ENCODE assay signal across 8 mouse cellular contexts in genomic region chr6:87496143-87496542, GRCm38 (mm10). TPM values are rescaled to one million over a fixed set of nuclear protein-coding genes. Genes with fewer than 3 reads are reported as not detected.
DNase-seq lines count a peak whose midpoint lies in the region; ATAC-seq and TF ChIP-seq lines count a peak whose summit lies in the region.

No protein-coding gene starts in this region.

- intact Hi-C loops in left cerebral cortex, adult 2 months (cut with DNase I), result no loop called here
- intact Hi-C loops in left cerebral cortex, postnatal 36 days (cut with DNase I), result no loop called here

- no peaks in the 10 kb centered on the region for H3K36me3 ChIP-seq in heart, embryonic 13.5 days
- H3K36me3 ChIP-seq in limb, embryonic 10.5 days, result no peaks in the 10 kb centered on the region
- H3K36me3 ChIP-seq in forebrain, embryonic 11.5 days (ENCODE audit: control insufficient read depth, insufficient read depth, low read length), result no peaks in the 10 kb centered on the region
- no peaks in the 10 kb centered on the region for H3K36me3 ChIP-seq in forebrain, embryonic 14.5 days (ENCODE audit: control insufficient read depth, insufficient read depth, low read length)

- DNase-seq in left cerebral cortex, adult 2 months (ENCODE audit: extremely low spot score in 1 of 2, low spot score in 2 of 2), result no peak
- DNase-seq in left cerebral cortex, postnatal 36 days (ENCODE audit: low spot score in 2 of 2), result no peak
- DNase-seq in limb, embryonic 10.5 days (ENCODE audit: low spot score), result no peak
- DNase-seq in forebrain, embryonic 11.5 days (ENCODE audit: low spot score), result no peak
- DNase-seq in forebrain, embryonic 14.5 days (ENCODE audit: low spot score), result no peak
- no peak for DNase-seq in left cerebral cortex, adult 9 months (ENCODE audit: low spot score in 2 of 2)

- peak overlapping the region; percentile 49 for H3K4me2 ChIP-seq in heart, embryonic 13.5 days
- no peak overlapping the region for H3K4me2 ChIP-seq in forebrain, embryonic 11.5 days (ENCODE audit: low read depth, low read length, severe bottlenecking)
- H3K4me2 ChIP-seq in forebrain, embryonic 14.5 days (ENCODE audit: low read length), result no peak overlapping the region

- H3K27me3 ChIP-seq in heart, embryonic 13.5 days (replicated peaks), result peaks cover 21% of the 10 kb centered on the region
- no peaks in the 10 kb centered on the region for H3K27me3 ChIP-seq in limb, embryonic 10.5 days (ENCODE audit: low read depth, poor library complexity, severe bottlenecking)
- no peaks in the 10 kb centered on the region for H3K27me3 ChIP-seq in forebrain, embryonic 11.5 days (ENCODE audit: control insufficient read depth, insufficient read depth, low read length)
- no peaks in the 10 kb centered on the region for H3K27me3 ChIP-seq in forebrain, embryonic 14.5 days (replicated peaks; ENCODE audit: control insufficient read depth, insufficient read depth, low read length)

- peak overlapping the region; percentile 38; the same call in 1 of the 2 replicates for H3K9ac ChIP-seq in heart, embryonic 13.5 days
- H3K9ac ChIP-seq in forebrain, embryonic 11.5 days (ENCODE audit: low read length), result no peak overlapping the region
- no peak overlapping the region for H3K9ac ChIP-seq in forebrain, embryonic 14.5 days (ENCODE audit: low read length)

- H3K27ac ChIP-seq in left cerebral cortex, adult 2 months, result peak overlapping the region; percentile 57; the same call in 1 of the 2 replicates
- H3K27ac ChIP-seq in heart, embryonic 13.5 days (replicated peaks), result peak overlapping the region; percentile 58
- H3K27ac ChIP-seq in limb, embryonic 10.5 days, result peak overlapping the region; percentile 54
- no peak overlapping the region for H3K27ac ChIP-seq in forebrain, embryonic 11.5 days (ENCODE audit: low read depth, low read length)
- H3K27ac ChIP-seq in forebrain, embryonic 14.5 days (ENCODE audit: low read depth, low read length), result no peak overlapping the region

- TF ChIP-seq CTCF in left cerebral cortex, adult 2 months (IDR thresholded peaks at IDR 0.05), result no peak

- ATAC-seq in heart, embryonic 13.5 days (ENCODE audit: extremely low read depth, insufficient number of reproducible peaks, low FRiP score, low TSS enrichment), result no peak
- ATAC-seq in monocyte, adult 5-6 weeks (replicated peaks; ENCODE audit: insufficient number of reproducible peaks, low FRiP score, low TSS enrichment, poor library complexity, severe bottlenecking), result peak; percentile 66
- no peak for ATAC-seq in forebrain, embryonic 11.5 days (replicated peaks; ENCODE audit: low FRiP score)
- no peak for ATAC-seq in forebrain, embryonic 14.5 days

- peaks cover 5% of the 10 kb centered on the region for H3K4me1 ChIP-seq in heart, embryonic 13.5 days
- H3K4me1 ChIP-seq in limb, embryonic 10.5 days, result peaks cover 34% of the 10 kb centered on the region
- no peaks in the 10 kb centered on the region for H3K4me1 ChIP-seq in forebrain, embryonic 11.5 days (replicated peaks; ENCODE audit: control insufficient read depth, insufficient read depth, low read length)
- H3K4me1 ChIP-seq in forebrain, embryonic 14.5 days (ENCODE audit: control insufficient read depth, insufficient read depth, low read length), result no peaks in the 10 kb centered on the region

- H3K9me3 ChIP-seq in heart, embryonic 13.5 days, result no peaks in the 10 kb centered on the region
- H3K9me3 ChIP-seq in limb, embryonic 10.5 days (replicated peaks), result no peaks in the 10 kb centered on the region
- no peaks in the 10 kb centered on the region for H3K9me3 ChIP-seq in forebrain, embryonic 11.5 days (ENCODE audit: control insufficient read depth, low read length)
- H3K9me3 ChIP-seq in forebrain, embryonic 14.5 days (replicated peaks; ENCODE audit: control insufficient read depth, low read length), result no peaks in the 10 kb centered on the region

- peak overlapping the region; percentile 17; the same call in 1 of the 2 replicates for H3K4me3 ChIP-seq in left cerebral cortex, adult 2 months
- H3K4me3 ChIP-seq in heart, embryonic 13.5 days, result peak overlapping the region; percentile 34
- 0 out of 2 replicates have a peak overlapping the region, but pooled peaks have one; percentile 3 for H3K4me3 ChIP-seq in limb, embryonic 10.5 days
- H3K4me3 ChIP-seq in forebrain, embryonic 11.5 days (ENCODE audit: low read depth, low read length), result no peak overlapping the region
- no peak overlapping the region for H3K4me3 ChIP-seq in forebrain, embryonic 14.5 days (ENCODE audit: low read depth, low read length)

- WGBS in heart, embryonic 13.5 days, result 51% methylated on average over 9 of the region's 9 CpGs
- WGBS in limb, embryonic 10.5 days, result 78% methylated on average over 9 of the region's 9 CpGs
- WGBS in forebrain, embryonic 11.5 days, result 88% methylated on average over 9 of the region's 9 CpGs
- WGBS in forebrain, embryonic 14.5 days, result 85% methylated on average over 9 of the region's 9 CpGs

RNA-seq across cellular contexts. Expression of gene Arhgap25, which starts 36.9 kb away (rescaled TPM):
- 1 to 10 TPM; 8.5 to 9.6 TPM for total RNA-seq in left cerebral cortex, adult 2 months (2021)
- total RNA-seq in left cerebral cortex, postnatal 36 days (2021), result 10 to 100 TPM in 1 of 2 experiments, 1 to 10 TPM in 1; 7.9 to 10.7 TPM
- polyA plus RNA-seq in heart, embryonic 13.5 days (2015; fragmentation: Nextera tagmentation; extraction: Ambion mirVana), result 3.5 and 3.6 TPM in 2 replicates
- 2.3 and 2.6 TPM in 2 replicates for polyA plus RNA-seq in limb, embryonic 10.5 days (2016; fragmentation: Nextera tagmentation; extraction: Ambion mirVana)
- 138 to 220 TPM (median 146 TPM) in 3 replicates for total RNA-seq in monocyte, adult 5-6 weeks (2017)
- polyA plus RNA-seq in forebrain, embryonic 11.5 days (2014; fragmentation: Nextera tagmentation; extraction: Ambion mirVana), result 2.0 and 2.7 TPM in 2 replicates
- 1.2 and 2.2 TPM in 2 replicates for polyA plus RNA-seq in forebrain, embryonic 14.5 days (2014; fragmentation: Nextera tagmentation; extraction: Ambion mirVana)

Comparison
In these comparisons a context has a peak if more than half of its experiments do, and no peak if none do; other contexts are left out.
1. H3K27ac ChIP-seq: peak in left cerebral cortex, adult 2 months (single experiment), heart, embryonic 13.5 days (single experiment) and limb, embryonic 10.5 days (single experiment); none in forebrain, embryonic 11.5 days (single experiment) and forebrain, embryonic 14.5 days (single experiment).
2. H3K4me3 ChIP-seq: peak in left cerebral cortex, adult 2 months (single experiment), heart, embryonic 13.5 days (single experiment) and limb, embryonic 10.5 days (single experiment); none in forebrain, embryonic 11.5 days (single experiment) and forebrain, embryonic 14.5 days (single experiment).